Mouse (Mus musculus) myocyte (in vitro differentiated cells): Measurements from ENCODE around the gene Cyp1b1. TPM values are rescaled to one million over a fixed set of nuclear protein-coding genes. Genes with fewer than 3 reads are reported as not detected.

ENCODE experiments used
- H3K27me3 ChIP-seq: one replicate; pipeline ENCODE4 v1.6.1; 2011; ENCODE audit not compliant: control insufficient read depth, insufficient read depth, insufficient read length
- H3K36me3 ChIP-seq: one replicate; pipeline ENCODE4 v1.6.1; 2011; ENCODE audit not compliant: control insufficient read depth, insufficient read depth
- H3K4me2 ChIP-seq: one replicate; pipeline ENCODE4 v1.6.1; 2011; ENCODE audit warnings: low read depth, control low read depth
- H3K4me3 ChIP-seq: one replicate; pipeline ENCODE4 v1.5.1; 2011; ENCODE audit warnings: mild to moderate bottlenecking, control low read depth, moderate library complexity
- H3K79me2 ChIP-seq: one replicate; pipeline ENCODE4 v1.6.1; 2011; ENCODE audit not compliant: control insufficient read depth, insufficient read depth
- H3ac ChIP-seq: one replicate; pipeline ENCODE4 v1.6.1; 2011; ENCODE audit not compliant: control insufficient read depth, insufficient read length
- CEBPB ChIP-seq: IDR thresholded peaks from 2 replicates; pipeline ENCODE4 v1.6.1; 2011; ENCODE audit warnings: mild to moderate bottlenecking, moderate library complexity; ENCODE audit not compliant: poor library complexity, insufficient read depth, severe bottlenecking
- E2F4 ChIP-seq: IDR thresholded peaks from one replicate; pipeline ENCODE4 v1.6.1; 2011; ENCODE audit warnings: mild to moderate bottlenecking, control low read depth, moderate library complexity; ENCODE audit not compliant: insufficient read depth
- MAX ChIP-seq: IDR thresholded peaks from one replicate; pipeline ENCODE4 v1.6.1; 2011; ENCODE audit warnings: low read depth, mild to moderate bottlenecking, control low read depth
- MYOD1 ChIP-seq, 3 experiments: IDR thresholded peaks; one replicate each; pipeline ENCODE4 v1.6.1; 2011; ENCODE audit warnings: control low read depth in 2 of 3, low read depth in 2 of 3, mild to moderate bottlenecking in 2 of 3, moderate library complexity in 1 of 3; ENCODE audit not compliant: insufficient read length in 2 of 3, control insufficient read depth in 1 of 3
- MYOG ChIP-seq, 3 experiments: IDR thresholded peaks; one replicate each; pipeline ENCODE4 v1.6.1; 2011; ENCODE audit warnings: control low read depth in 2 of 3, low read depth in 2 of 3, mild to moderate bottlenecking in 2 of 3; ENCODE audit not compliant: insufficient read length in 2 of 3, control insufficient read depth in 1 of 3, insufficient read depth in 1 of 3
- POLR2A ChIP-seq: IDR thresholded peaks from one replicate; pipeline ENCODE4 v1.6.1; 2011; ENCODE audit warnings: low read depth, mild to moderate bottlenecking, control low read depth, moderate library complexity; ENCODE audit not compliant: insufficient read length
- POLR2AphosphoS2 ChIP-seq: IDR thresholded peaks from one replicate; pipeline ENCODE4 v1.6.1; 2011; ENCODE audit warnings: low read depth, control low read depth; ENCODE audit not compliant: insufficient read length
- REST ChIP-seq: IDR thresholded peaks from one replicate; pipeline ENCODE4 v1.6.1; 2011; ENCODE audit warnings: mild to moderate bottlenecking, control low read depth, moderate library complexity; ENCODE audit not compliant: insufficient read depth, insufficient read length
- SRF ChIP-seq: IDR thresholded peaks from one replicate; pipeline ENCODE4 v1.6.1; 2011; ENCODE audit warnings: low read depth; ENCODE audit not compliant: control insufficient read depth, insufficient read length
- TCF12 ChIP-seq: IDR thresholded peaks from one replicate; pipeline ENCODE4 v1.6.1; 2011; ENCODE audit warnings: mild to moderate bottlenecking, control low read depth; ENCODE audit not compliant: poor library complexity, insufficient read depth, severe bottlenecking
- TCF3 ChIP-seq: IDR thresholded peaks from one replicate; pipeline ENCODE4 v1.6.1; 2011; ENCODE audit warnings: low read depth, control low read depth; ENCODE audit not compliant: insufficient read length
- USF1 ChIP-seq: IDR thresholded peaks from one replicate; pipeline ENCODE4 v1.6.1; 2011; ENCODE audit warnings: low read depth, mild to moderate bottlenecking, control low read depth, moderate library complexity
- polyA plus RNA-seq: library from polyadenylated mRNA; unstranded; fragments of >200 nt; fragmentation: generic; extraction: Trizol; gene quantifications from one replicate; pipeline ENCODE4 v1.2.1, GENCODE M21; 2012; ENCODE audit warnings: missing spikeins

The Cyp1b1 gene
- polyA plus RNA-seq, 1 experiment: 2.5 TPM

GRCm38 (mm10) chr17:79710246-79710842 is 4.5 kb downstream of the Cyp1b1 start:
- H3K4me3 ChIP-seq: no peak overlapping the region
- H3K4me2 ChIP-seq: no peak overlapping the region
- no peaks in the 10 kb centered on the region for H3K79me2 ChIP-seq
- no peaks in the 10 kb centered on the region for H3K27me3 ChIP-seq
- H3K36me3 ChIP-seq: no peaks in the 10 kb centered on the region
- TF ChIP-seq TCF12 (no peak), REST (no peak), CEBPB (no peak), POLR2A (no peak), SRF (no peak), MYOG (IDR thresholded peaks at IDR 0.05; ENCODE audit: control insufficient read depth in 1 of 3, insufficient read depth in 1 of 3, insufficient read length in 2 of 3, low read depth in 2 of 3) (no peak), MAX (no peak), E2F4 (no peak), USF1 (no peak), MYOD1 (IDR thresholded peaks at IDR 0.05; ENCODE audit: control insufficient read depth in 1 of 3, insufficient read length in 2 of 3, low read depth in 2 of 3) (no peak), TCF3 (no peak), POLR2AphosphoS2 (no peak)
- H3ac ChIP-seq: no peak overlapping the region

- Histone ChIP-seq H3K27me3 (no peaks in the 10 kb centered on the region), H3K4me2 (no peak overlapping the region), H3K4me3 (no peak overlapping the region), H3K79me2 (no peaks in the 10 kb centered on the region), H3ac (no peak overlapping the region), H3K36me3 (no peaks in the 10 kb centered on the region)
- TF ChIP-seq POLR2A: no peak
- no peak for TF ChIP-seq TCF12
- no peak for TF ChIP-seq CEBPB
- TF ChIP-seq POLR2AphosphoS2: no peak
- TF ChIP-seq E2F4: no peak
- TF ChIP-seq MYOG (IDR thresholded peaks at IDR 0.05; ENCODE audit: control insufficient read depth in 1 of 3, insufficient read depth in 1 of 3, insufficient read length in 2 of 3, low read depth in 2 of 3): no peak
- no peak for TF ChIP-seq REST
- TF ChIP-seq USF1: no peak
- TF ChIP-seq MAX: no peak
- TF ChIP-seq SRF: no peak
- no peak for TF ChIP-seq MYOD1 (IDR thresholded peaks at IDR 0.05; ENCODE audit: control insufficient read depth in 1 of 3, insufficient read length in 2 of 3, low read depth in 2 of 3)
- no peak for TF ChIP-seq TCF3
Measured at GRCm38 (mm10) chr17:79709718-79710117, 5.1 kb downstream of the Cyp1b1 start.

- Histone ChIP-seq H3K4me2 (no peak overlapping the region), H3K27me3 (no peaks in the 10 kb centered on the region), H3ac (no peak overlapping the region), H3K36me3 (no peaks in the 10 kb centered on the region), H3K79me2 (no peaks in the 10 kb centered on the region), H3K4me3 (no peak overlapping the region)
- TF ChIP-seq REST: no peak
- no peak for TF ChIP-seq E2F4
- no peak for TF ChIP-seq CEBPB
- no peak for TF ChIP-seq MYOG (IDR thresholded peaks at IDR 0.05; ENCODE audit: control insufficient read depth in 1 of 3, insufficient read depth in 1 of 3, insufficient read length in 2 of 3, low read depth in 2 of 3)
- no peak for TF ChIP-seq SRF
- no peak for TF ChIP-seq POLR2A
Measured at GRCm38 (mm10) chr17:79708168-79708567, 6.7 kb downstream of the Cyp1b1 start.

GRCm38 (mm10) chr17:79705671-79706455 is 9.0 kb downstream of the Cyp1b1 start:
- TF ChIP-seq POLR2A: no peak
- Histone ChIP-seq H3K79me2 (no peaks in the 10 kb centered on the region), H3ac (no peak overlapping the region), H3K4me3 (no peak overlapping the region), H3K36me3 (no peaks in the 10 kb centered on the region), H3K27me3 (no peaks in the 10 kb centered on the region), H3K4me2 (no peak overlapping the region)

- TF ChIP-seq SRF (no peak), POLR2A (no peak), USF1 (no peak)
- Histone ChIP-seq H3K4me2 (no peak overlapping the region), H3K36me3 (no peaks in the 10 kb centered on the region), H3K4me3 (no peak overlapping the region), H3ac (no peak overlapping the region), H3K79me2 (no peaks in the 10 kb centered on the region), H3K27me3 (no peaks in the 10 kb centered on the region)
Measured at GRCm38 (mm10) chr17:79700871-79701270, 14.0 kb downstream of the Cyp1b1 start.
